Mouse (Mus musculus) leukemia stem cell, adult 10-12 weeks (primary cell): ENCODE data around the gene Glmn. TPM values are rescaled to one million over a fixed set of nuclear protein-coding genes. Genes with fewer than 3 reads are reported as not detected.

ENCODE experiments used
- polyA plus RNA-seq: library from polyadenylated mRNA; stranded (reverse); fragments of >175 nt; gene quantifications from 2 replicates; pipeline ENCODE4 v1.2.3, GENCODE M21; 2012; ENCODE audit warnings: low replicate concordance

Gene Glmn
- polyA plus RNA-seq, result 0.25 TPM in 1 of 2 replicates, not detected in the other

DNA sequence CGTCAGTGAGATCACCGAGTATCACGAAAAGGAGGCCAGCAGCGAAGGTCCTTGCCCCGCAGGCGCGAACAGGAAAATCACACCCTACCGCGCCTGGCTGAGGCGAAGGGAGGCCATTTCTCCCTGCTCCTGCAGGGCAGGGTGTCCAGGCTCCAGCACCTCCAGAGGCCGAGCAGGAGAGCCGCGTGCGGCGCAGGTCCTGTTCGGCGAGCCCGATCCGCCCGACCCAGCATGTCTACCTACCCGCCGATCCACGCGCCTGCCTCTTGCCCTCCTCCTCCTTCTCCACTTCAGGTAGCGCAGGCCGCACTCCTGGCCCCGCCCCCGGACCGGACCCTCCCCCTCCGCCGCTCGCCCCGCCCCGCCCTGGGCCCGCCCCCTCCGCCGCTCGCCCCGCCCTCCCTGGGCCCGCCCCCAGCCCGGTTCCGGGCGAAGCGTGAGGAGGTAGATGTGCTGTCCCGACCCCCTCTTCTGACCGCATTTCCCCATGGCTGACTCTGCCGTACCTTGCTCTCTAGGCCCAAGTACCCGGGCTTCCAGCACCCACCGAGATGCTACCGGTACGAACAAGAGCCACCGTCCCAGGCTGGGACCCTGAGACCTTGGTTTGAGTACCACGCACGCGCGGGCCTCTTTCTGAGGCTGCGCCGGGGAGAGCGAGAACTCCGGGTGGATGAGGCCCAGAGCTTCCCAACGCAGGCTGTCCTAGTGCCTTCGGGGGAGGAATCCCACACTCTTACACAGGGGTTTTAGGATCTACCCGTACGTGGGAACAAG lies at the start of gene Glmn, which contains the start of gene Rpap2:
Gene Glmn, minus strand, starts transcription at position 588 of the 777 bp plus-strand sequence.
Gene Rpap2, plus strand, starts transcription at position 73 of the 777 bp plus-strand sequence.

DNA sequence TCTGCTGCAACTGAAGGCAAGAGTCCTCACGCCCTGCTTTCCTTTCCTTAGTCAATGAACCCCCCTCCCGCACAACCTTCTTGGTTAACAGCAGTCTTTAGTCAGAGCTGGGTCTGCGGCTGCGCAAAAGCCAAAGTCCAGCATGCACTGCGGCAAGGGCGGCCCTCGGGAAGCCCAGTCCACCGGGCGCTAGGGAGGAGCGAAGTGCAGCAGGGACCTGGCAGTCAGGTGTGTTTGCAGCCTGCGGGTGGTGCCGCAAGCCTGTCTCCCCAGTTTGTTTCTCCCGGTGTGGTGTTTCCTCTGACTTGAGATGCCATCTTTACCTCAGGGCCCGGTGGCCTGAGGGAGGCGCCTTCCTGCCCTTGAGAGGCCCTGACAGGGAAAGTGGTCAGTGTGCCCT lies 63.1 kb downstream of the Glmn start, which contains the start of gene 1700028K03Rik:
Gene 1700028K03Rik, plus strand, starts transcription at position 129 of the 400 bp plus-strand sequence.

DNA sequence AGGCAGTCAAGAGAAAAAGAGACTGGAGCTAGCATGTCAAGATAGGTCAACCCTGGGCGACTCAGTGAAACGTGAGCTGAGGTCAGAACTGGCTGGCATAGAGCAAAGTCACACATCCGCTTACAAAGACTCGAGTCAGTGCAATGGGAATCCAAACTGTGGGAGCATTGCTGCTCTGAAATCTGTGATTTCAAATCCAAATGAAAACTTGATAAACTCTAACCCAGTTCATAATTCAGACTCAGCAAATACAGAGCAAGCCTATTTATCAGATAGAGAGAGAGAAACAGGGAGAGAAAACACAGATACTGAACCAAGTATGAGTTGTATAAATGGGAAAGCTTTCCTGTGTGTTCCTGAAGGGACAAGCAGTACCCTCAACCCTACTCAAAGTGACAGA lies 90.4 kb downstream of the Glmn start, which contains the start of gene Gm42669:
Gene Gm42669, plus strand, starts transcription at position 301 of the 400 bp plus-strand sequence.

Other genes starting within 250 kb of the Glmn start
- gene Ephx4, start 195.2 kb downstream of the Glmn start, polyA plus RNA-seq, result not detected in 2 replicates
- not detected in 2 replicates for gene Lpcat2b, start 166.3 kb downstream of the Glmn start, polyA plus RNA-seq
- gene Btbd8, start 159.9 kb downstream of the Glmn start, polyA plus RNA-seq, result 0.19 and 1.7 TPM in 2 replicates
- gene Gm42669, start 90.3 kb downstream of the Glmn start, polyA plus RNA-seq, result 0.05 TPM in 1 of 2 replicates, not detected in the other
- not detected in 2 replicates for gene 1700028K03Rik, start 63.2 kb downstream of the Glmn start, polyA plus RNA-seq
- gene Rpap2, start 515 bp downstream of the Glmn start, polyA plus RNA-seq, result 1.9 and 4.2 TPM in 2 replicates
- gene Gfi1, start 128.1 kb upstream of the Glmn start, polyA plus RNA-seq, result 4.5 and 9.6 TPM in 2 replicates
- not detected in 2 replicates for gene Ube2d2b, start 232.2 kb upstream of the Glmn start, polyA plus RNA-seq